ENCODE assay signal across 8 mouse cellular contexts in genomic region chr11:21658985-21659384, GRCm38 (mm10).
DNase-seq lines count a peak whose midpoint lies in the region; ATAC-seq and TF ChIP-seq lines count a peak whose summit lies in the region.
"Had no signal": no experiment of that assay in that cellular context is flagged by ENCODE, and none has a peak within 500 bp of the region (broad histone marks: within the 10 kb centered on the region; RNA-seq: fewer than 3 reads in every experiment).

No protein-coding gene starts in this region.

- TF ChIP-seq CTCF in intestine, postnatal 0 days (IDR thresholded peaks at IDR 0.05; ENCODE audit: low read depth) = peak; percentile 70
- peak; percentile 65 for TF ChIP-seq CTCF in forebrain, postnatal 0 days (IDR thresholded peaks at IDR 0.05; ENCODE audit: low read depth)

- H3K4me1 ChIP-seq in intestine, postnatal 0 days (replicated peaks; ENCODE audit: control insufficient read depth, insufficient read depth, low read length) = no peaks in the 10 kb centered on the region
- H3K4me1 ChIP-seq in intestine, embryonic 15.5 days (replicated peaks) = no peaks in the 10 kb centered on the region
- H3K4me1 ChIP-seq in forebrain, postnatal 0 days (ENCODE audit: insufficient read depth) = no peaks in the 10 kb centered on the region
- H3K4me1 ChIP-seq: embryonic facial prominence, embryonic 13.5 days had no signal

- H3K4me3 ChIP-seq in intestine, postnatal 0 days (ENCODE audit: low read depth, low read length) = no peak overlapping the region
- no peak overlapping the region for H3K4me3 ChIP-seq in intestine, embryonic 15.5 days (replicated peaks)
- no peak overlapping the region for H3K4me3 ChIP-seq in forebrain, postnatal 0 days (ENCODE audit: low read depth, low read length)
- H3K4me3 ChIP-seq: embryonic facial prominence, embryonic 13.5 days had no signal

- WGBS in intestine, postnatal 0 days = 67% methylated on average over 3 of the region's 3 CpGs
- 77% methylated on average over 3 of the region's 3 CpGs for WGBS in intestine, embryonic 15.5 days
- 69% methylated on average over 3 of the region's 3 CpGs for WGBS in forebrain, postnatal 0 days

- H3K36me3 ChIP-seq in intestine, postnatal 0 days (ENCODE audit: control insufficient read depth, insufficient read depth) = no peaks in the 10 kb centered on the region
- H3K36me3 ChIP-seq in intestine, embryonic 15.5 days = no peaks in the 10 kb centered on the region
- H3K36me3 ChIP-seq in forebrain, postnatal 0 days (ENCODE audit: insufficient read depth) = no peaks in the 10 kb centered on the region
- H3K36me3 ChIP-seq: embryonic facial prominence, embryonic 13.5 days had no signal

- H3K4me2 ChIP-seq in intestine, postnatal 0 days (replicated peaks; ENCODE audit: low read depth) = no peak overlapping the region
- H3K4me2 ChIP-seq in intestine, embryonic 15.5 days (replicated peaks) = no peak overlapping the region
- H3K4me2 ChIP-seq in forebrain, postnatal 0 days (ENCODE audit: low read depth) = no peak overlapping the region
- H3K4me2 ChIP-seq: embryonic facial prominence, embryonic 13.5 days had no signal

- H3K27ac ChIP-seq in intestine, postnatal 0 days (ENCODE audit: low read depth, low read length) = no peak overlapping the region
- H3K27ac ChIP-seq in intestine, embryonic 15.5 days = no peak overlapping the region
- H3K27ac ChIP-seq in forebrain, postnatal 0 days (ENCODE audit: low read depth, low read length) = no peak overlapping the region
- H3K27ac ChIP-seq: embryonic facial prominence, embryonic 13.5 days had no signal

- no peaks in the 10 kb centered on the region for H3K27me3 ChIP-seq in intestine, postnatal 0 days (replicated peaks; ENCODE audit: control insufficient read depth, insufficient read depth, low read length)
- no peaks in the 10 kb centered on the region for H3K27me3 ChIP-seq in intestine, embryonic 15.5 days (replicated peaks)
- H3K27me3 ChIP-seq in forebrain, postnatal 0 days (ENCODE audit: insufficient read depth, low read length) = no peaks in the 10 kb centered on the region
- H3K27me3 ChIP-seq: embryonic facial prominence, embryonic 13.5 days had no signal

- no peaks in the 10 kb centered on the region for H3K9me3 ChIP-seq in intestine, postnatal 0 days (ENCODE audit: control insufficient read depth)
- H3K9me3 ChIP-seq in intestine, embryonic 15.5 days = no peaks in the 10 kb centered on the region
- no peaks in the 10 kb centered on the region for H3K9me3 ChIP-seq in forebrain, postnatal 0 days (ENCODE audit: low read length)
- H3K9me3 ChIP-seq: embryonic facial prominence, embryonic 13.5 days had no signal

- ATAC-seq in intestine, postnatal 0 days = no peak
- no peak for ATAC-seq in intestine, embryonic 15.5 days
- peak; percentile 48; the same call in 1 of the 2 replicates for ATAC-seq in forebrain, postnatal 0 days
- no peak for ATAC-seq in erythroid progenitor cell, adult 5-6 weeks (replicated peaks; ENCODE audit: low FRiP score, poor library complexity, severe bottlenecking)

- DNase-seq in A20 (ENCODE audit: low read depth, low spot score) (peak; percentile 54), ES-CJ7 (ENCODE audit: low read depth, low spot score) (peak; percentile 23)
- peak; percentile 62 for DNase-seq in forebrain, postnatal 0 days
- peak; percentile 8 for DNase-seq in retina, postnatal 7 days (ENCODE audit: low read depth, low spot score)

- no peak overlapping the region for H3K9ac ChIP-seq in intestine, postnatal 0 days (ENCODE audit: low read depth, low read length)
- no peak overlapping the region for H3K9ac ChIP-seq in intestine, embryonic 15.5 days
- no peak overlapping the region for H3K9ac ChIP-seq in forebrain, postnatal 0 days
- H3K9ac ChIP-seq: embryonic facial prominence, embryonic 13.5 days had no signal

Comparison
In these comparisons a context has a peak if more than half of its experiments do, and no peak if none do; other contexts are left out.
1. DNase-seq: peak in every context shown above with its lines; median percentile 62 in forebrain, postnatal 0 days; 54 in A20; 23 in ES-CJ7; 8 in retina, postnatal 7 days.